Mouse (Mus musculus) ES-Bruce4 (cell line): ENCODE measurements at regions not wholly inside any gene's neighbourhood (a gene's known extent, or its start where the extent isn't known, plus 50 kb on each side); places are given as distances from the start of the nearest gene placed in this dataset.

ENCODE experiments used
- CTCF ChIP-seq: IDR thresholded peaks from one replicate; pipeline ENCODE4 v1.8.1; 2011; ENCODE audit warnings: low read depth, low read length
- POLR2A ChIP-seq: IDR thresholded peaks from one replicate; pipeline ENCODE4 v1.8.1; 2011; ENCODE audit warnings: low read length; ENCODE audit not compliant: insufficient read depth

DNA sequence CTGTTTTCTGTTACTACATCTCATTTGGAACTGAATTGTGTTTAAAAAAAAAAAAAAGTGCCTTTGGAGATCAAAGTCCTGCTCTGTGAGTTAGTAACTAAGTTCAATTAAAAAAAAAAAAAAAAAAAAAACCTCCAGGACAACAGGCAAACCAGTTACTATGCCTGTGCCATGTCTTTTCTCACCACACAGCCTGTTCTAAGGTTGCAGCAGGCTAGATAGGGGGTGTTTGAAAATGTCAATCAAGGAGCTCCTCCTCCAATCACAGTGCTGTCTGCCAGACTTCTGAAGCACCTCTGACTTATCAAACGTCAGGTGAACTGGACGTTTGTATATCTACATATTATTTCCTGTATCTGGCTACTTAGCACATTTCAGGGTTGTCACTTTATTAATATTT is 427.9 kb upstream of the Adamts16 start:
- TF ChIP-seq CTCF (no peak), POLR2A (no peak)
